Mouse (Mus musculus) embryonic fibroblast, embryonic 13.5 days (primary cell): ENCODE measurements around the gene Prkd2. TPM values are rescaled to one million over a fixed set of nuclear protein-coding genes. Genes with fewer than 3 reads are reported as not detected.

Experiments
- H3K27ac ChIP-seq: 2 replicates; pipeline ENCODE4 v1.5.1; 2012; ENCODE audit warnings: low read length, control low read depth, inconsistent platforms; ENCODE audit not compliant: insufficient read depth
- H3K4me1 ChIP-seq: 2 replicates; pipeline ENCODE4 v1.6.1; 2011; ENCODE audit warnings: low read length; ENCODE audit not compliant: control insufficient read depth, insufficient read depth
- H3K4me3 ChIP-seq: 2 replicates; pipeline ENCODE4 v1.5.1; 2011; ENCODE audit warnings: mild to moderate bottlenecking, control low read depth, low read length; ENCODE audit not compliant: insufficient read depth
- CTCF ChIP-seq: IDR thresholded peaks from 2 replicates; pipeline ENCODE4 v1.5.1; 2011; ENCODE audit warnings: mild to moderate bottlenecking, control low read depth, low read length, moderate library complexity, borderline replicate concordance; ENCODE audit not compliant: insufficient read depth
- POLR2A ChIP-seq: IDR thresholded peaks from 2 replicates; pipeline ENCODE4 v1.6.1; 2011; ENCODE audit warnings: low read depth, mild to moderate bottlenecking, control low read depth, low read length, moderate library complexity
- polyA plus RNA-seq: library from polyadenylated mRNA; stranded (reverse); fragments of >200 nt; gene quantifications from 2 replicates; pipeline ENCODE4 v1.2.4, GENCODE M21; 2011; ENCODE audit warnings: low read depth; ENCODE audit not compliant: missing spikeins, insufficient read length

Prkd2 gene
- polyA plus RNA-seq, 1 experiment, result 17.8 TPM

GRCm38 (mm10) chr7:16891641-16892351 is 49.1 kb downstream of the Prkd2 start, which contains the start of gene Gng8:
Gene Gng8 (plus strand): TSS chr7:16891786.
- H3K4me3 ChIP-seq, result peak within 1 kb of the TSS; percentile 33
- peak within 1 kb of the TSS; percentile 98 for H3K27ac ChIP-seq
- TF ChIP-seq CTCF, result peak; percentile 95
- TF ChIP-seq POLR2A, result peak; percentile 91
- no peaks in the 10 kb centered on the region; the same call in 1 of the 2 replicates for H3K4me1 ChIP-seq

DNA sequence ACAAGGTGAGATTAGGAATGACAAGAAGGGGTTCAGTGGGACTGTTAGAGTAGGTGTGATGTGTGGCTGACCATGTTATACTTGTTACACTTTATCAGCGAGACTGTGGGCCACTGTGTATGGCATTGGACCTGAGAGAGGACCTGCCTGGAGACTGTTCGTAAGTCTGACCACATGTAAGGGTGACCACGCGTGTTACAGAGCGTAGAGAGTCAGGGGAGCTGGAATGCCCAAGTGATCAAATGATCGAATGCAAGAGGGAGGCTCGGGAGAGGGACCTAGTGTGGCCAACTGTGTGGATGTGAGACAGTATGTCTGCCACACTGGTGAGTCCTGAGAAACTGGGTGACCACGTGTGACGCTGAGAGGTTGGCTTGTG is 49.6 kb downstream of the Prkd2 start:
- peak overlapping the region; percentile 33 for H3K4me3 ChIP-seq
- no peaks in the 10 kb centered on the region; the same call in 1 of the 2 replicates for H3K4me1 ChIP-seq
- no peak overlapping the region for H3K27ac ChIP-seq
- no peak for TF ChIP-seq POLR2A

DNA sequence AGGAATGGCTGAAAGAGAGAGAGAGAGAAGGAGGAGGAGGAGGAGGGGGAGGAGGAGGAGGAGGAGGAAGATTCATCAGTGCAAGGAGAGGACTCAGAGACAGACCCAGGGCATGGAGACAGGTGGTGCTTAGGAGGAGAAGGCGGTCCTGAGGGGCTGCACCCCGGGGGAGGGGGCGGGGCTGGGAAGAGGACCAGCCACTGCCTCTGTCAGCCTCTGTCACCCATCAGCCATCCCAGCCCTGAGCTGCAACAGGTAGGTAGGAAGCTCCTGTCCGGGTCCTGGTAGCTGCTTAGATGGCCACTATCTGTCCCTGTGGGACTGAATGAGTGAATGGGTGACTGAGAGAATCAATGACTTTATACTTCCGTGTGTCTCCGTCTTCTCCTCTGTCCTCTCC is 50.9 kb downstream of the Prkd2 start:
- Histone ChIP-seq H3K4me1 (no peaks in the 10 kb centered on the region; the same call in 1 of the 2 replicates), H3K4me3 (no peak overlapping the region), H3K27ac (no peak overlapping the region)
- no peak for TF ChIP-seq POLR2A
- no peak for TF ChIP-seq CTCF

DNA sequence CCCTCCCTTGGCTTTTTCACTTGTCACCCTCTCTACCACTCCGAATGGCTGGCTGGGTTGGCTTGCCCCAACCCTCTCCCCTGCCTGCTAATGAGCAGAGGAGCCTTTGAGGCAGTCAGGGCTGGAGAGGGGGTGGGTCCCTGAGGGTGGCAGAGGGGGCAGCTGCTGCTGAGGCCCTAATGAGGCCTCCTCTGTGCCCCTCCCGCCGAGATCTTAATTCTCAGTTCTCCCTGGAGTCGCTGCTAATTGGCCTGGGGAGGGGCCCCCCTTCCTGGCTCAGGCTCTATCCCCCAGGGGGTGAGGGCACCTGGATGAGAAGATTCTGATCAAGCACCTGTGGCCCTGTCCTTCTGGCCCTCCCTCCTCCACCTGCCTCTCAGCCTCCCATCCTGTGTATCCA is 51.6 kb downstream of the Prkd2 start:
- H3K27ac ChIP-seq, result no peak overlapping the region
- no peaks in the 10 kb centered on the region; the same call in 1 of the 2 replicates for H3K4me1 ChIP-seq
- H3K4me3 ChIP-seq, result no peak overlapping the region
- TF ChIP-seq CTCF, result no peak
- no peak for TF ChIP-seq POLR2A

DNA sequence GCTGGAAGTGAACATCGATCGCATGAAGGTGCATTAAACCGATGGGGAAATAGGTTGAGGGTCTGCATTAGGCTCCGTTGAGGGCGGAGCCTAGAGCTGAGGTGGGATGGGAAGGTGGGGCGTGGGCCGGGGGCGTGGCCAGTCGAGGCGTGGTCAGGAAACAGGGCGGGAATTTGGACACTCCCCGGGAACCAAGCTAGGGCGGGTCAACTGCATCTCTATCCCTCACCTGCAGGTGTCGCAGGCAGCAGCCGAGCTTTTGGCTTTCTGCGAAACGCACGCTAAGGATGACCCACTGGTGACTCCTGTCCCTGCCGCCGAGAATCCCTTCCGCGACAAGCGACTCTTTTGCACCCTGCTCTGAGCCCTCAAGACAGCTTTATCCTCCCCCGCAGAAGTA is 52.3 kb downstream of the Prkd2 start:
- Histone ChIP-seq H3K4me1 (no peaks in the 10 kb centered on the region; the same call in 1 of the 2 replicates), H3K27ac (no peak overlapping the region), H3K4me3 (no peak overlapping the region)

DNA sequence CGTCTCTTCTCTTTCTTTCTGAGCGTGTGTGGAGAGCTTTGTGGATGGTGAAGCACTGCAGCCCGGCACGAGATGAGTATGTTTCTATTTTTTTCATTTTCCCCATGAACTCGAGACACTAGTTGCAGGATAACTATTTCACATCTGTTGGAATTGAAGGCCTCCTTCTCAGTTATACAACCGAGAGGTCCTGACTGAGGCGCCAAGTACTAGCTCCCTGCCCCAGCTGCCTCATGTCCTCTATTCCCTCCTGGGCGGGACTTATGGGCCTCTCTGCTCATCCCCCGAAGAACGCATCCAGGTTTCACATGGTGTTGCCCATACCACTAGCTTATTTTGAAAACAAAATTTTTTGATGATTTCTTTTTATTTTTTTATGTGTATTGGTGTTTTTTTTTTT is 52.8 kb downstream of the Prkd2 start:
- no peak overlapping the region for H3K4me3 ChIP-seq
- no peaks in the 10 kb centered on the region; the same call in 1 of the 2 replicates for H3K4me1 ChIP-seq
- no peak for TF ChIP-seq POLR2A
- no peak for TF ChIP-seq CTCF
- H3K27ac ChIP-seq, result no peak overlapping the region

More for the DNA sequence above, 52.3 kb downstream of the Prkd2 start:
- TF ChIP-seq CTCF (peak; percentile 86; the same call in 1 of the 2 replicates), POLR2A (no peak)

DNA sequence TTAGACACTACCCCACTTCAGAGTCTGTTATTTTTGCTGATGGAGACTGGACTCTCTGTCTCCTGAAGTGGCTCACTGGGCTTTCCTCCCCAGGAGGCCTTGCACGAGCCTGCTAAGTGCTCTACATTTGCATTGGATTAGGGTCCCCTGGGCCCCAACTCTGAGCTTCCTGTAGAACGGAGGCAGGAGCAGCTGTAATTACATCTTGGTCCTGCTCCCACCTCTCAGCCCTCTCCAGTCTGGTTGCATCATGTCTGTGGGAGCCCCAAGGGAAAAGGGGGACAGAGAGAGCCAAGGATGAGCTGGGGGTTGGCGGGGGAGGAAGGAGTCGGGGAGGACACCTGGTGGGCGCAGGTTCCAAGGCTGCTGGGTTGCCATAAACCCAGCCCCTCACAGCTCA is 57.8 kb downstream of the Prkd2 start:
- TF ChIP-seq CTCF, result no peak
- TF ChIP-seq POLR2A, result no peak
- Histone ChIP-seq H3K27ac (no peak overlapping the region), H3K4me3 (no peak overlapping the region), H3K4me1 (no peaks in the 10 kb centered on the region)

DNA sequence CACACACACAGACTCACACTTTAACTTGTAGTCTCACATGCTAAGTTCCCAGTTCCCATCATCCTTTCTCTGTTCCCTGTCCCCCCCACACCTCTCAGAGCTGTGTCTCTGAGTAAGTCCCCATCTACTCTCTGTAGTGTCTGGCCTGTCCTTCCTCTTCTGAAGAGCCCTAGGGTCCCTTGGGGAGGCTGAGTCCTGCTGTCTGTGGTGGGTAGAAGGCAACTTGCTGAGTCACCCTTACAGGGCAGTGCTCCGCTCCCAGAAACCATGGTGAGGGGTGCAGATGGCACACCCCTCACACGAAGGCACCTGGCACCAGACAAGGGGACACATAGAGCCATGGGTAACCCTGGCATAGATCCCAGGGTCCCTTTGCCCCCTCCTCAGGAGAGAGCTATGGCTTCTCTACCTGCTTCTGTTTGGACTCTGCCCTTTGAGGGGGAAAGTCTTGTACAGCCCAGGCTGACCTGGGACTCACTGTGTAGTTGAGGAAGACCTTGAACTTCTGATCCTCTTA is 60.8 kb downstream of the Prkd2 start:
- Histone ChIP-seq H3K27ac (no peak overlapping the region), H3K4me3 (no peak overlapping the region), H3K4me1 (peaks cover 3% of the 10 kb centered on the region; the same call in 1 of the 2 replicates)
- TF ChIP-seq POLR2A, result no peak
- TF ChIP-seq CTCF, result no peak

GRCm38 (mm10) chr7:16904120-16904675 is 61.5 kb downstream of the Prkd2 start:
- TF ChIP-seq CTCF (no peak), POLR2A (no peak)
- peaks cover 3% of the 10 kb centered on the region; the same call in 1 of the 2 replicates for H3K4me1 ChIP-seq
- H3K27ac ChIP-seq, result no peak overlapping the region
- no peak overlapping the region for H3K4me3 ChIP-seq

DNA sequence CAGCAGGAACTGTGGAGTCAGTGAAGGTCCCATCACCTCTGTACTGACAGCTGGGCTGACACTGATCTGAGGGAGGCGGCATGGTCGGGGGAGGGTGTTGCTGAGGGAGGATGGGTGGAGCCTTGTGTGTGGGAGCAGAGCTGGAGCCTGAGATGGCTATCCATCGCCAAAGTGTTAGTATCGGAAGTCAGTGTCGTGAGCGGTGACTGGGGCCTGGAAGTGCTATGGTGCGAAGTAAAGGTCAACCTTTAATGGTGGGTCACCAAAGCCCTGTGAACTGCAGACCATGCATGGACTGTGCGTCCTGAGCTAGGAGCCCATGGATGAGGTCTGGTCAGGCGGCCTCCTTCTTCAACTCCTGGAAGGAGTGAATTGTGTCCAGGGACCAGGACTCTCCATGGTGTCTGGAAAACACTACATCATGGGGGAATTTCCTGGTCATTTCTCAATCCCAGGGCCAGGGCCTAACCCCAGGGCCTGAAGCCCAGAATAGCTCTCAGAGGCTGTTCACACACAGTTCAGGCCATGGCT is 62.9 kb downstream of the Prkd2 start:
- Histone ChIP-seq H3K4me3 (no peak overlapping the region), H3K4me1 (peaks cover 7% of the 10 kb centered on the region; the same call in 1 of the 2 replicates), H3K27ac (no peak overlapping the region)
- TF ChIP-seq CTCF (no peak), POLR2A (peak; percentile 42; the same call in 1 of the 2 replicates)
